Mouse (Mus musculus) skeletal muscle tissue, adult 2 months (tissue): ENCODE data around the gene Fras1.

ENCODE experiments used
- DNase-seq: peaks from one replicate; pipeline ENCODE4 v3.0.0-alpha.2; 2012; ENCODE audit warnings: low read depth, low spot score

Fras1 gene

DNA sequence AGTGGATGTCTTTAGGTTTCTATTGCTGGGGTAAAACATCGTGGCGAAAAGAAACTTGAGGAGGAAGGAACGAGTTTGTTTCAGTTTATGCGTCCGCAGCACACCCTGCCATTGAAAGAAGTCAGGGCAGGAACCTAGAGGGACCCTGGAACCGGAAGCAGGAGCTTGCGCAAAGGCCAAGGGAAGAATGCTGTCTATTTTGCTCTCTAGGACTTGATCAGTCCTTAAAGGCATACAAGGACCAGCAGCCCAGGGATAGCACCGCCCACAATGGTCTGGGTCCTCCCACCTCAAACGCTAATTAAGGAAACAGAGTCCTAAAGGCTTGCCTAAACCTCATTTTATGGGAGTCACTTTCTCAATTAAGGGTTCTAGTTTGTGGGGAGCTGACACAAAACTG, 418.7 kb downstream of the Fras1 start:
- DNase-seq = peak; percentile 36

DNA sequence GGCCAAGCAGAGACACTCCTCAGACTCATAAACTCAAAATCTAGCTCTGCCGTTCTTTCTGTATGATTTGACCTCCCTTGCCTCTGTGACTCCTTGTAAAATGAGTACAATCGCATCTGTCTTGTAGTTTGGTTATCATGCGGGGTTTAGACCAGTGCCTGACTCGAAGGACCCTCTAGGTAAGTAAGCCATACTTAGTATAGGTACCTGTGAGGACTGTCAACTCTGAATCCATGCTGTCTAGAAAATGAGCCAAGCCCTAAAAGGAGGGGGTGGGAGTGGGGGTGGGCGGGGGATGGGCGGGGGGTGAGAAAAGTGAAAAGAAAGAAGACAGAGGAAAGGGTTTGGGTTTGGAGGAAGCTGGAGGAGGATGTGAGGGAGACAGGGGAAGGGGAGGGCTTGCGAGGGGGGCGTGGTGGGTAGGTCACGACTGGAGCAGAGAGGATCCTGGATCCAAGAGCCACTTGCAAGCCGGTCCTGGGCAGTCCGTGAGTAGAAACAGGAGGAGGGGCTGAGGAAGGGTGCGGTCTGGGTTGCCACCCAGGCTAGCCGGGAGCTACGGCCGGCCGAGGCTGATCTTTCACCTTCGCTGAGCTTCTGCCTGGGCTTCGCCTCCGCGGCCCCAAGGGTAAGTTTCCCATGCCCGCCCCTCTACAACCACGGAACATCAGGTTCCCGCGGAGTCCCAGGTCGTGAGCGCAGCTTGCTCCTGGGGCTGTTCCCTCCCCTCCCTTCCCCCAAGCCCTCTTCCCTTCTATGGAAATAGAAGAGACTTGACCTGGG, 419.4 kb downstream of the Fras1 start, which contains the start of gene Anxa3:
TSS of gene Anxa3 (plus strand) at position 404 of the 783 bp plus-strand sequence.
- DNase-seq = peak; percentile 63

DNA sequence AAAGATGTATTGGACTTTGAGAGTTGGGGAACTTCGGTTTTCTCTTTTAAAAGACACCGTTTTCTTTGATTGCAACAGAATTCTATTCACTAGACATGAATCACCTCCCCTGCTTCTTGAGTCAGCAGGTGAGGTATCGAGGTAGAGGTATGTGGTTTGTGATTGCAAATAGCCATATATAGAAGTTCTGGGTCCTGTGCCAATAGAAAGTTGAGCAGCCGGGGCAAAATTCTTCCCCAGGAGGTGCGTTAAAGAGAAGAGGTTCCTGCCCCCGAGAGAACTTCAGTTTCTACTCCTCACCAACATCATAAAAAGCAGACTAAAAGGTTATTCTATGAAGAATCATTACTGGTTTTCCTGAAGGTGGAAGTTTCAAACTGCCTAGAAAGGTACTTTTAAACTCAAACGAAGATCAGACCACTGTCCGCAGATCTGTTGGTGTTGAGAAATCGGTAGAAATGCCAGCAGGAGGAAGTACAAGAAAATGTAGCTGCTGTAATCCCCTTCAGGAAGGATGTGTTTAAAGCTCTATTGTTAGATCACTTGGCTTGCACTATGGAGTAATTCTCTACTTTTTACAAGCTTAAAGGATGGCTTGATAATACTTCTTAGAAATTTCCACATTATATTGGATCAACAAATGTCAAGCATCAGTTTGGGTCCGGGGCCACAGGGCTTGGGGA, 420.3 kb downstream of the Fras1 start:
- DNase-seq = no peak

DNA sequence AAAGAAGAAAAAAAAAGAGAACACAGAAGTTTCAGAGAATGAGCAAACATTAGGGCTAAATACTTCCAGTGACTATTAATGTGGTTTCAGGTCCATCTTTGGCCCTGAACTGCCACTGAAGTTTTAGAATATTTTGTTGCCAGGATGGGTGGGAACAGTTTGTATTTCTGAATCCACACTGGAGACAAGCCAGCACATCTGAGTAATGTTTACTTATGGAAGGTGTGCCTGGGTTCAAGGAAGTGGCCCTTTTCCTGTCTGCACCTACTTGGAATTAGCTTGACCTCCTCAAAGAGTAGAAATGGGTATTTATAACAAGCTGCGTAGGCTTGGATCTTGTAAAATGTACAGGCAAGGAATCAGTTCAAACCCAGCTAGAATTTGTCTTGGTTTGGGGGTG, 422.0 kb downstream of the Fras1 start:
- DNase-seq = no peak

DNA sequence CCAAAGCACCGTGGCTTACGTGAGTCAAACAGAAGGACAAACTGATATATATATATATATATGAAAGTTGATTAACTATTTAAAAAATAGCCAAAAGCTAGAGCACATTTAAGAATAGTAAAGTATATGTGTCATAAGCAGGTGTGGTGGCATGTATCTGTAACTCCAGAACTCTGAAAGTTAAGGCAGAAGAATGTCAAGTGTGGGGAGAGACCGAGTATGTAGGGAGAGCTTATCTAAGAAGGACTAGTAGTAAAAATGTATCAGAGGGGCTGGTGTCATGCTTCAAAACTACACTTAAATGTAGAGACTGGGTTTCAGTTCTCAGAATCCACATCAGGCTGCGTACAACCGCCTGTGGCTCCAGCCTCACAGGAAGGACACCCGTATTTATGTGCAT, 423.7 kb downstream of the Fras1 start:
- DNase-seq = no peak

DNA sequence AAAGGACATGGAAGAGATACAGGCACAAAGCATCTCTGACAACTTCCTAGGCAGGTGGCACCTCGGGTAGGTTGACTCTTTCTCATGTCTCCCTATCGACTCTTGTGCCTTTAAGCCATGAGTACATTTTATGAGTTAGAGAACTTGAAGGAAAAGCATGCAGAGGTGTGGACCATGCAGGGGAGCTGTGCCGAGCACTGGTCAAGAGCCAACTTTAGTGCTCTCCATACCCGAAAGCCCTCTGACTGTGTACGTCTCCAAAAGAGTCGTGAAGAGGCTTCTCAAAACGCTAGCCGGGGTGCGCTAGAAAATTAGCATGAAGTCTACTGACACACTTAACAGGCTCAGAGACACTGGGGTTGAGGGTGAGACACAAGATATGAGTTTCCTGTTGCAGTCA, 425.4 kb downstream of the Fras1 start:
- DNase-seq = no peak

DNA sequence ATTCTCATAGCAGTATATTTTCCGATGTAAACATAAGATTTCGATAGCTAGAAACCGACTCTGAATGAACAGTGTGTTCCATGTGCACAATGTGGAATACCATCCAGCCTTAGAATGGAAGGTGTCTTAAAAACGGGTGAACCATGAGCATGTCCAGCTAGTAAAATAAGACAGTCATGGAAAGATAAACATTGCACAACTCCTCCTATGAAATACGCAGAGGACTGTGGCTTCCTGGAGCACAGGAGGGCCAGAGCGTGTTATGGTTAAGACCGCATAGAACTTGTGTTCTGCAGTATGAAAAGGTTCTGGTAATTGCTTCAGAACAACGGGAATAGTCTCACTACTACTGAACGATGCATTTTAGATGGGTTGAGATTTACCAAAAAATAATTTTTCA, 426.2 kb downstream of the Fras1 start:
- DNase-seq = no peak

DNA sequence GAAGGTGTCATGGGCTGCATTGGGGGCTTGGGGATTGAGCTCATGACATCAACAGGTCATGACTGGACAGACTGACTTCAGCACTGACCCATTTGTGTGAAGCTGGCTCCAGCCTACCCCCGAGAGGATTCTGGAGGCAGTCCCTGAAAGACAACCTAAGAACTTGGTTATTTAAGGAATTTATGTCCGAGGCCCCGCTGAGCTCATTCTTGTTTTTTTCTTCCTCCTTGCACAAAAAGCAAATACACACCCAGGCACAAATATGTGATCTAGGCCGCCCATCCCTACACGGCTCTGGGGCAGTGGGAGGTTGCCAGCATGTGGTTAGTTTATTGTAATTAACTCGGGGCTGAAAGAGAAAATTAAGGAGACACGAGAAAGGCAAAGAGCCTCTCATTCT, 428.4 kb downstream of the Fras1 start:
- DNase-seq = peak; percentile 78

DNA sequence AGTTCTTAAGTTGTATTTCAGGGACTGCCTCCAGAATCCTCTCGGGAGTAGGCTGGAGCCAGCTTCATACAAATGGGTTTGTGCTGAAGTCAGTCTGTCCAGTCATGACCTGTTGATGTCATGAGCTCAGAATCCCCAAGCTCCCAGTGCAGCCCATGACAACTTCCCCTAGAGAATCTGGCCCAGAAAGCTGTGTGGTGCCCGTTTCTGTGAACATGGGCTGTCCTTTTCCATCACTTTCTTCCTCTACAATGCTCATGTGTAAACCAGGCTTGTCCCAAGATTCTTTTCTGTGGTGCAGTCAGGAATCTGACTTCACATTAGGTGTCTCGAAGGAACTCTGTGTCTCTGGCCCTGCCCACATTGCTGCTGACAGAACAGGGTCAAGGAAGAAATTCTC, 429.3 kb downstream of the Fras1 start:
- peak; percentile 84 for DNase-seq

DNA sequence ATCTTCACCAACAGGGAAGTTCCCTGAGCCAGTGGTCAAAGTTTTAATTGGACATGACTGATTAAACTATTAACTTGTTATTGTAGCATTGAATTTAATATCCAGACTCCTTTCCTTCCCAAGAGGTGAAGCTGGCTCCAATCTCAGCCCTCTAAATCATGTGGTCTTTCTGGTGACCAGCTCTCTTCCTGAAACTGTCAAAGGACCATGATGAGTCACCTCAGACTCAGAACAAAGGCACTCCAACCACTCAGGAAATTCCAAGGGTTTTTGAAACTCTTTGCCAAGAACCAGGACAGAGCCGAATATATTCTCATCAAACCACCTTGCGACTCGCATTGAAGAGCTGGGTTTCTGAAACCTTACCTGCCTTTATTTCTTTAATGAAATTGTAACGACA, 430.5 kb downstream of the Fras1 start:
- DNase-seq = peak; percentile 47

DNA sequence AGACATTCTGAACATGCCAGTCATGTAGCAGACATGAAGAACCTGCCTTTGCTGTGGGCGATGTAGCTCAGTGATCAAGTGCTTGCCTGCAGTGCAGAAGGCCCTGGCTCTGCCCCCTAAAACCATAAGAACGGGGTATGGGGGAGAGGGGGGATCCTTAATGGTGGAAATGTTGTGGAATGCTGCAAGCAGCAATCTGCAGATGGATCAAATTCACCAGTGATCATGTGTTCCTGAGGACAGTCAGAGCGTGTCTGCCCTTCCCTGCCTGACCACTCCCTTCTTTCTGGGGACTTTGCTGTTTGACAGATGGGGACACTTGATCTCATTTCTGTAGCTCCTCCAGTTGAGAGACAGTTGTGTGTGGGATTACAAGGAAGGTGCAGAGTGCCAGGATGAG, 431.1 kb downstream of the Fras1 start:
- DNase-seq = no peak

DNA sequence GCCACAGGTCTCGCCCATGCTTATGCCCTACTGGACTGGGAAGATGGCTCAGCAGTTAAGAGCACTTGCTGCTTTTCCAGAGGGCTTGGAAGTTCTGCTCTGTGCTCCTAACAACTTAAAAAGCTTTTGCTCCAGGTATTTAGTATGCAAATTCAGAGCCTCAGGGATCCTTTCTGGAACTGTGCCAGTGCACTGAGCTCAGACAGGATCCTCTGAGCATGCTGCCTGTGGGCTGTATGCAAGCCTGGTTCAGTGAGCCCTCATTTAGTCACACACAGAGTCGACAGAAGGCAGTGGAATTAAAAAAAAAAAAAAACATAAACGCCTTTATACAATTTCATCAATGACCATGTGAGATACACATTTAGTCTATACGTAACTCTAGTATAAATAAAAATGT, 436.9 kb downstream of the Fras1 start:
- no peak for DNase-seq

DNA sequence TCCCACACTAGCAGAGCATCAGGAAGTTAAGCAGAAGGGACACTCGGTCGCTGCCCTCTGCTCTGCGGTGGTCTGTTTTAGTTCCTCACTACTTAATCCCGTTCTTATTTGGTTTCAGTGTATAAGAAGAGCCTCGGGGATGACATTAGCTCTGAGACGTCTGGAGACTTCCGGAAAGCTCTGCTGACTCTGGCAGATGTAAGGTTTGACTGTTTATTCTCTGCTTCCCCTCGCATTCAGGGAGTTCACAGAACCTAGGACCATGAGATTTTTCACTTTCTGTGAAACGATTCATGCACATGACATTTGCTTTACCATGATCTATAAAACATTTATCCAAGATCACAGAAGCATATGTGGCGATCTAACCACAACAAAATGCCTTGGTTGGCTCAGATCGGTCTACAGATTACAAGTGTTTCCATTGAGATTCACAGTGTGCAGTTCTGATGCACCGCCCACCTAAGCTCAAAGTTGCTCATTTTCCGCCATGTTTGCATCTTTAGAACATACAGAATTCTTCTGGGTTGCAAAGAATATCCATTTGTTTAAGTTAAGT, 451.1 kb downstream of the Fras1 start:
- DNase-seq = no peak

DNA sequence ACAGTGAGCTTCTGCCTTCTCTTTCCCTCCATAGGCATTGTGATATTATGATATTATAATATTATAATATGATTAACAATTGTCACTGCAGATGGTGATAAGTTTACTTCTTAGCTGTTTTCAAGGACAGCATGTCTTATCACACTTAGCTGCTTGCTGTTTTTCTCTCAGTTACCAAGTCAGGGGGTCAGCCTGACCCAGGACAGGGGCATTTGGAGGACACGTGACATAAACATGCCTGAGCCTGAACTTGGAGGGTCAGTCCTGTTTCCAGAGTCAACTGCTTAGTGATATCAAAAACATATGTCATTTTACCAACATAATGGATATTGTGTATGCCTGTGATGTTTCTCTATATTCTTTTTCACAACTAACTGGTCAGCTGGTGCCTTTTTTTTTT, 453.4 kb downstream of the Fras1 start:
- DNase-seq = no peak
